Mouse (Mus musculus): ENCODE results near the gene Scn2a.
A peak's percentile ranks its signal among the peaks of the same experiment; 100 is the strongest.

Scn2a gene

DNA sequence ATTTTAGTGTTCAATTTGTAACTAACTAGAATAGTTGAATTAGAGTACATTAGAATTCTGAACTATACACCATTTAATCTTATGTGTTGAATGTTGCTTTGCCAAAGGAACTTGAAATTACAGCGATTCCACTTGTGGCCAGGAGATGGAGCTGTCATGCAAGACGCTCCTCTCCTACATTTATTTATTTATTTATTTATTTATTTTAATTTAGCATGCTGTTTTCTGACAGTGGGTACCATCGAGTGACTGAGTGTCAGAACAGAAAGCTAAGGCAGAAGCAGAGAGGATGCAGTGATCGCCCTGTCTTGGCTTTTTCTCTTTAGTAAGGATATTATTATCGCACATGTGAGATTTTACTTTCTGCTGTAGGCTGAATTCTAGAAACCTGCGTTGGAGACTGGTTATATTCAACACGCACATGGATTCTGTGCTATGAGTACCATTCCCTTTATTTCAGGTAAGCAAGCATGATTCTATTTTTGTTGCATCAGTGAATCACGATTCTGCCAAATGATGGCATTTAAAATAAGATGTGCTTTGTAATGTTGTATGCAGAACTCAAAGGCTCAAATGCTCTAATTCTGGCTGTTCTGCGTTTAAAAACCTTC is at the start of gene Scn2a:
Gene Scn2a, plus strand, starts transcription at position 216 of the 611 bp plus-strand sequence.
- peak; percentile 39 for DNase-seq (ENCODE audit: low spot score)

DNA sequence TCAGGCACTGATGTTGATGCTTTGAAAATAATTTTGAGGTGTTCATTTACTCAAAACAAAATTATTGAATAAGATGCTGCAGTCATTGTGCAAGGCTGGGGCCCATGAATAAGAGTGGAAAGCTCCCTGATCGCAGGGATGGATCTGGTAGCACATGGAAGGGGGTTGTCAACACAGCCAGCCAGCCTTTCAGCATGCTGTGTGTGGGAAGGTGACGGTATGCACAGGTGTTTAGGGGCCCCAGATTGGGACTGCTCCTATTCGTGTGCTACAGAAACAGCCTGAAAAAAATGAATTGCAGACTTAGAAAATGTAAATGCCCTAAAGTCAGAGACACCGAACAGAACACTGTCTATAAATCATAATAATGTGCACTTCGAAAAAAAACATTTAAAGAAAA is 32.9 kb upstream of the Scn2a start:
- no peak for DNase-seq (ENCODE audit: low spot score)

DNA sequence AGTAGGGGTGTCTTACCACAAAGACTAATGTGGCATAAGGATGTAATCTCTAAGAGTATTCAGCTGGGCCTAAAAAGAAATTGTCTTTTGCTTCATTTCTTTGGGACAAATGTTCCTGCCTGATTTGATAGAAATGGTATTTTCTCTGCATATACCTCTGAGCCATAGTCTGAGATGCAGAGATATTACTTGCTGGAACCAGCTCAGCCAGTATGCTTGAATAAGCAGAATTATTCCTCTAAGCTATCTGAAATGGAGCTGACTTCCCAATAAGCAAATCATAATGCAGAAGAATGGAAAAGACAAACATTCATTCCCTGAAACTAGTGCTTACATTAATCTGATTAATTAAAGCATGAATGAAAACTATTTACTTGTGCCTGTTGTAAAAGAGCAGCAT is 12.8 kb upstream of the Scn2a start:
- no peak for DNase-seq (ENCODE audit: low spot score)

DNA sequence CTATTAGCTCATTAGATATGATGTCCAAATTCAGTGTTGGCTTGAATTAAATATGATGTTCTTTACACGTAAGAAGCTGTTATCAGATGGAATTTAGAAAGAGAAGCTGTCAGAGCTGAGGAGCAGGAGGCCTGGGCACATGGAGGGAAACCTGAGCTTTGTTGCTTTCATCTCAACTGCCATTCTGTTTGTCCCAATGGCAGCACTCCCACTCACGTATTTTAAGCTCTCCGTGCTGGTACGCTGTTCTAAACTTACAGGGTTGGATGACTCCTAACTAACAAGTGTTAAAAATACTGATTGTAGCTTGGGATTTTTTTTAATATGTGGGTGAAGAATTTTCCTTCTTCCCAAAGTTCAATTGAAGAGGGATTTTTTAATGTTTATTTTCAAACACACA is 8.7 kb upstream of the Scn2a start:
- no peak for DNase-seq (ENCODE audit: low spot score)

DNA sequence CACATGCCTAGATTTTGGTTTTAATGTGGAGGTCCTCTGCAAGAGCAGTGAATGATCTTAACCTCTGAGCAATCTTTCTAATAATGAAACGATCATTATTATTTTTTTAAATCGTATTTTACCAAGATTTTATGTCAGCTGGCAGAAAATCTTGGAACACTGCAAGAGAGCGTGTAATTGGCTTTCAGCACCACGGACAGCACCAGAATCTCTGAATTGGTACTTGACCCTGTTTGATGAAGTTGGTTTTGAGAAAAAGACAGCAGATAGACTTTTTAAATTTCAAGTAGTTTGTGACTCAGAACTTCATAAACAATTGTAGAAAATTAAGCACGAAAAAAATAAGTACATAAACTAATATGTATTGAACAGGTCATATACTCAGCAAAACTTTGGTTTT is 790 bp upstream of the Scn2a start:
- no peak for DNase-seq (ENCODE audit: low spot score)

DNA sequence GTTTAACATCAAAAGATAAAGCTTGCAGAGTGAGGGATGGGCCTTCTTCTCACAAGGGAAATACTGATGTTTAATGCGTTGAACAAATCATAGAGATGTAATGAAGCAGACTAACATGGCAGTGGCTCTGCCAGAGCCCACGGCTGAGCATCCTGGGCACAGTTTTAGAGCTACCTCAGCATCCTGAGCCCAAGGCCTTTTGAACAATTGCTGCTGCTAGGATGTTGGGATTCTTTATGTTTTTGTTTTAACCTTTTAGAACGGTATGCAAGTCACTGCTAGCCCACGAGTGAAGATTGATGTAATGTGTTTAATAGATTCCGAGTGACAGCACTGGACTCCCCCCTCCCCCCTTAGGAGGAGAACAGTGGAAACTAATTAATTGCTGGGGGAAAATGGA is 683 bp downstream of the Scn2a start:
- peak; percentile 6 for DNase-seq (ENCODE audit: low spot score)

DNA sequence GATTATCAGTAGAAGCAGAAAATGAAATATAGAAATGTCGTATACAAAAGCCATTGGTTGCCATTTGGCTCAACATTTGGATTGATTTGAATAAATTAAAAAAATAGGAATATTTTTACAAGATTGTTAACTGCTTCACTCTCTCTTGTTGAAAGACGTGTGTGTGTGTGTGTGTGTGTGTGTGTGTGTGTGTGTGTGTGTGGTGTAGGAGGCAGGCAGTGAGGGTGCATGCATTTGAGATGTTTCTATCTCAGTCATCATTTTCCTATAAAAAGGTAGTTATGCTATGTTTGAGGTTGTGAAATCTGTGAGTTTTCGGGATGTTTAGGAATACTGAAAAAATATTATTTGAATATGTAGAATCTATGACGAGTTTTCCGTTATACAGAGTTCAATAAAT is 1.3 kb downstream of the Scn2a start:
- DNase-seq (ENCODE audit: low spot score), result no peak

DNA sequence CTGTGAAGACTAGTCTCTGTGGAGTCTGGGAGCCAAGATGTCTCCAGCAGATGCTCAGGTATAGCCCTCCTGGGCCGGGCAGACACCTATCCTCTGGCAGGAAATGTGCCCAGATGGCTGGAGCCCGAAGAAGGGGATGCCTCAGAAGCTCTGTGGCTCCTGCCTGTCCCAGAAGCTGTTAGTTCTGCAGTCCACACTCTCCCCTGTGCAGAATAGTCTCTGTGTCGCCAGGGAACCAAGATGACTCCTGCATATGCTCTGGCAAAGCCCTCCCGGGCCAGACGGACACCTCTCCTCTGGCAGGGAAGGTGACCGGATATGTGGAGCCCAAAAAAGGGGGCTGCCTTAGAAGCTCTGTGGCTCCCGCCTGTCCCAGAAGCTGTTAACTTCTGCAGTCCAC is 32.1 kb downstream of the Scn2a start:
- DNase-seq (ENCODE audit: low spot score), result no peak

DNA sequence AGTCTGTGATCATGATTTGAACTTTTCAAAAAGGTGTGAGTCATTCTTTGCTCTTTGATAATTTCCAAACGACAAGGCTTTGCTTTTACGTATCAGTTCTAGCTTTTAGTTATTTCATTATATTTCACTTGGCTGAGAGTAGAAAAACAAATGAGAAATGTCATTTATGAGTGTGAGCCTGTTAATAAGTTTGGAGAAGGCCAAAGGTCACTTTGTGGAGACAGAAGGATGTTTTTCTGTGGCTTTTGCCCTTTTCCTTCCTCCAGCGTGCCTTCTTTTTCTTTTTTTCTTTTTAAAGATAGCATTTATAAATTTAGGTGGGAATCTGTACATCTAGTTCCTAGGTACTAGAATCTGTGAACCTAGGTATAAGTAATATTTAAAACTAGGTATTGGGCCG is 36.5 kb downstream of the Scn2a start:
- DNase-seq (ENCODE audit: low spot score), result no peak

DNA sequence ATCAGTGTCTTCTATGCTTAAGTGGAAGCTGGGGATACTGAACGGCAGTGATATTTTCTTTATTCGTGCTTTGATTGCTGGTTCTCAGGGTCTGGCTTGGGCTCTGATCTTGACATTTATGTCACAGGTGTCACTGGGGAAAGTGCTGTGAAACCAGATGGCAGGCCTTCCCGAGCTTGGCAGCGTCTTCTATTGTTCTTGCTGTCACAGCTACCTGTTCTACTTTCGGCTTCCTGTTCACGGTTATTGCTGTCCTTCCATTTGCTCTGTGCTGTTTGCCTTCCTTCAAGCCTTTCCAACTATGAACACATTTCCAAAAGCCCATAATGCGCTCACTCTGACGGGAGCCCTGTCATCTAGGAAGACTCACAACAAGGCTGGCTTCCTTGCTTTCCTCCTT is 37.9 kb downstream of the Scn2a start:
- no peak for DNase-seq (ENCODE audit: low spot score)

DNA sequence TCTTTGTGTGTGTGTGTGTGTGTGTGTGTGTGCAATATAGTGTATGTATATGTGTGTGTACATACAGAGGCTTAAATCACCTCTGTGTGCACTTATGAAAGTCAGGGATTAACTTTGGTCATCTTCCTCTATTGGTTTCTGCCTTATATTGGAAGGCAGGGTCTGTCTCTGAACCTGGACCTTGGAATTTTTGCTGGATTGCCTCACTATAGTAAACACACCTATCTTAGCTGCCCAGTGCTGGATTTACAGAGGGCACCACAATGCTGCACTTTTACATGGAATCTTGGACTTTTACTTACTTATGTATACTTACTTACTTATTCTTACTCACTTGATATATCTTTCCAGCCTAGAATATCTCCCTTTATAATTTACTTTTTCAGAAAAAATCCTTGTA is 43.3 kb downstream of the Scn2a start:
- no peak for DNase-seq (ENCODE audit: low spot score)

DNA sequence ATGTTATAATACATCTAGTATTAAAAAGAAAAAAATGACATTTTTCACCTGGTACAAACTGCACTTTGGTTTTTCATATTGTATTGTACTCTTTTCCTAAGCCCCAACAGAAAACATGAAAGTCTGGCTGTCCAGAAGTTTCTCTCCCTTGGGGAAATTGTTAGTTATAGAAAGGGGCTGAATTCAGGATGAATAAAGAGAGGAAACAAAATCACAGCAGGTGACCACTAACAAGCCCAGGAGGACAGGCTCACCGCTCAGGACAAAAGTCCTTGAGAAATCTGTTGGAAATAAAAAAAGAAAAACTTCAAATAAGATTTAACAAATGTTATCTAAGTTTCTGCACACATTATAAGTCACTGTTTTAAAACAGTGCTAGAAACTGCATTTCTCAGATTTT is 43.9 kb downstream of the Scn2a start:
- DNase-seq (ENCODE audit: low spot score), result no peak

DNA sequence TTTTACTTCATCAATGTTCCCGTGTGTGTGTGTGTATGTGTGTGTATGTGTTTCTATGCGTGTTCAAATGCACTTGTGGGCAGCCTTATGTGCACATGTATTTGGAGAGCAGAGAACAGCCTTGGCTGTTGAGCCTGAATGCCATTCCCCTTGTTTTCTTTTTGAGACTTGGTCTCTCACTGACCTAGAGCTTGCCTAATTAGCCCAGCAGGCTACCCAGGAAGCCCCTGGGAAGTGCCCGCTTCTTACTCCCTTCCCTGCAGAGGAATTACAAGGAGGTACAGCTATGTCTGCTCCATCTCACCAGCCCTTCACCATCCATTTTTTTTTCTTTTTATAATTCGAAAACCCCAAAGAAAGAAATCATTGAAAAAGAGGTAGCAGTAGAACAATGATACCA is 44.6 kb downstream of the Scn2a start:
- no peak for DNase-seq (ENCODE audit: low spot score)

DNA sequence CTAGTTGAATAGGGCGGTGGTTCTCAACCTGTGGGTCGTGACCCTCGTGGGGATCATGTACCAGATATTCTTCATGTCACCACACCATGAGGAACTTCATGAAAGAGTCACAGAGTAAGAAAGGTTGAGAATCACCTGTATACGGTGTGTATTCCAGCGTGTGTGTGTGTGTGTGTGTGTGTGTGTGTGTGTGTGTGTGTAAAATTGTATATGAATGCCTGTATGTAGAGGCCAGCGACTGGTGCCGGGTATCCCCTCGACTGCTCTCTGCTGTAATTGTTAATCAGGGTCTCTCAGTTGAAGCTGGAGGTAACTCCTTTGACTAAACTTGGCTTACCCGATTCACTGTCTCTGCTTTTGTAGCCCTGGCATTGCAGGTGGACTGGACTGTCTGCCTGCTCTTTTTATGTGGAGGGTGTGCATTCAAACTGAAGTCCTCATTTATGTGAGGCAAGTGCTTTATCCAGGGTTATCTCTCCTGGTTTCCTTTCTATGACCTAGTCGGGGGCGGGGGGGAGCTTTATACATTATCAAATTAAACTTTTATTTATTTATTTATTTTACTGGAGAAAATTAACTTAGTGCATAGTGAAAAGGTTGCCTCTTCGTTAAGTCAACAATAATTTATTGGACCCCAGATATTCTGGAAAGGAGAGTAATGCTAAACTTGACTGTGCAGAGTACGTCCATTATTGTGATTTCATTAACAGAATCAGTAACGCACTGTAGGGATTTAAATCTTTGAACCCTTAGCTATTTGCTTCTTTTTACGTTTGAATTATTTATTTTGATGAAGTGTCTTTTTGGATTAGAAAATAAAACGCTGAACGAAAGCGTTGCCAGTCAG is 47.2 kb downstream of the Scn2a start:
- DNase-seq (ENCODE audit: low spot score), result no peak

DNA sequence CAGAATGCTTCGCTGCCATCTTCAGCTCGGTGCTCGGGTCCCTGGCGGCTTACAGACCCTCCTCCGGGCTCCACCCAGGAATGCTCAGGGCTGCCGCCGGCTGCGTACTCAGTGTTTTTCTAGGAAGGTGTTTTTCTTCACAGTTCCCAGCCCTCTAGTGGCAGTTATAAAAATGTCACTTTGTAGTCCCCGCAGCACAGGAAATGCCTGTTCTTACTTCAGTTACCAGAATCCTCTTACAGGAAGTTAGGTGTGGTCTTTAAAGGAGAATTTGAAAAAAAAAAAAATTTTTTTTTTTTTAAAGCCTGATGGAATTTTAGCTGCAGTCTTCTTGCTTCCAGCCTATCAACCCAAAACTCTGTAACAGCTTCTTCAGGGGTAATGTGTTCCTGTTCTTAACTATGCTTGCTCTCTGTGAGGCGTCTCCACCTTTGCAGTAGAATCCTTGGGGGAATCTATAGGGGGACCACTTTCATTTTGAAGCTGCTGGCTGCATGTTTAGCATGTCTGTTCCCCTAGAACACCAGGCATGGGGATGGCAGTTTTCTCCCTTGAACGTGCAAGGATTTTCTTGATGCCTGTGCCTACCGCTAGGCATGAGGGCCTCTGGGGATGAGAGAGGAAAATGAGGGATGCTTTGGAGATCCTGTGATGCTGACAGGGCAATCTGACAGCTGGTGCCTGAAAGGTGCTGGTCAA is 48.0 kb downstream of the Scn2a start:
- peak; percentile 85 for DNase-seq (ENCODE audit: low spot score)

DNA sequence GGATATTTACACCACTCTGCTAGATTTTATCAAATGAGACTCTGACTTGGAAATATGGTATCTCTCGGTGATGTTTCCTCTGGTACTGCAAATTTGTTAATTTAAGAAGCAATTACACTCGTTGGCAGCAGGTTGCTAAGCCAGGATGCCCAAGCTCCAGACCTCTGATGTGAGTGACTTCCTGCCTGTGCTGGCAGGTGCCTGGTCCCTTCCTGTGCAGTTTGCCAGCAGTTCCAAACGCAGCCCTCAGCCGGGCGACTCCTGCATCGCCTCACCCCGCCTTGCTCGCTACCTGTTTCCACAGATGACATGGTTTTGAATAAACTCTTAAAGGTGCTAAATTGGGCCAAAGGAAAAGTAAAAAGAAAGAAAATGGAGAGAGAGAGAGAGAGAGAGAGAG is 49.0 kb downstream of the Scn2a start:
- DNase-seq (ENCODE audit: low spot score), result no peak

DNA sequence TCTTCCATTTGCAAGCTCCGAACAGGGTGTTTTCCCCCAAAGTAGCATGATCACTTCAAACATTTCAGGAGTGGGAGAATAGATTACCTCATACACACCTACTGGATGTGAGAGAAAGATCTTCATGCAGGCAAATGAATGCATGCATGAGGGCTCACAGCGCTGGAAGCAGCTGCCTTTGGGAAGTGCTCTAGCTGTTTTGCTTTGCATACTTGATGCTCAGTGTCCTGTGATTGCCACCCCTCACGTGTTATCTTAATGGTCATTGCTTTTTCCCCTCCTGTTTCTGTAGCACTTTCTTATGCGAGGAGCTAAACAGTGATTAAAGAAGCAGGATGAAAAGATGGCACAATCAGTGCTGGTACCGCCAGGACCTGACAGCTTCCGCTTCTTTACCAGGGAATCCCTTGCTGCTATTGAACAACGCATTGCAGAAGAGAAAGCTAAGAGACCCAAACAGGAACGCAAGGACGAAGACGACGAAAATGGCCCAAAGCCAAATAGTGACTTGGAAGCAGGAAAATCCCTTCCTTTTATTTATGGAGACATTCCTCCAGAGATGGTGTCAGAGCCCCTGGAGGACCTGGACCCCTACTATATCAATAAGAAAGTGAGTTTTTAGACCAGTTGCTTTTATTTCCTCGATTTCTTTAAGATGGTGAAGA is 49.7 kb downstream of the Scn2a start:
- DNase-seq (ENCODE audit: low spot score), result no peak

DNA sequence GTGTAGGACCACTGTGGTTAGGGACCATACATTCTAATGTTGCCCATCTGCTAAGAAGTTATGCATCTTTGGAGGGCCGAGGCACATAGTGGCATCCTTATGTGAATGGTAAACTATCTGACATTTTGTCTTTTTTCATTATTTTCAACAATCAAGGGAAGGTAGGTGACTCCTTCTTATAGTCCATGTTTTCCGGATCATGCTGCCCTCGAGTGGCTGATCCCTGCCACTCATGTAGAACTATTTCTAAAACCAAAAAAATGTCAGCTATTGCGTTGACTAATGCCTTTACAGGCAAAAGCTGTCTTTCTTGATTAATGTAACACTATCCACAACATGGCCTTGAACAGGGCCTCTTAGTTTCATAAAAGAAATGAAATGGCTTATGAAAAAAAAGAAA is 59.0 kb downstream of the Scn2a start:
- DNase-seq (ENCODE audit: low spot score), result no peak

DNA sequence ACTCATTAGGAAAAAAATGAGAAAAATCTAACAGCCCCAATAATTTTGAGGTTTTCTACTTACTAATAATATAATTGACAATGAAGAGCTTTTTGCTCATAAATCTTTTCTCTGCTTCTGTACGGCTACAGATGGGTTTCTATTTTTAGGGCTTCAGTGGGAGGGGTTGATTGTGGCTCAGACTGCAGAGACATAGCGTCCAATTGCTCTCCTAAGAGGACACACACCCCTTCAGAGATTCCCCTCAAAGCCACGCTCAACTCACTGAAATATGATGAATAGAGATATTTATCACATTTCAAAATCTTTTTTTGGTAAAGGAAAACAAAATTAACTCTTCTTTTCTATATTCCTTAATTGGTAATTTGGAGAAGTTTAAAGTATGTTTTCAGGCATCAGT is 64.6 kb downstream of the Scn2a start:
- no peak for DNase-seq (ENCODE audit: low spot score)

DNA sequence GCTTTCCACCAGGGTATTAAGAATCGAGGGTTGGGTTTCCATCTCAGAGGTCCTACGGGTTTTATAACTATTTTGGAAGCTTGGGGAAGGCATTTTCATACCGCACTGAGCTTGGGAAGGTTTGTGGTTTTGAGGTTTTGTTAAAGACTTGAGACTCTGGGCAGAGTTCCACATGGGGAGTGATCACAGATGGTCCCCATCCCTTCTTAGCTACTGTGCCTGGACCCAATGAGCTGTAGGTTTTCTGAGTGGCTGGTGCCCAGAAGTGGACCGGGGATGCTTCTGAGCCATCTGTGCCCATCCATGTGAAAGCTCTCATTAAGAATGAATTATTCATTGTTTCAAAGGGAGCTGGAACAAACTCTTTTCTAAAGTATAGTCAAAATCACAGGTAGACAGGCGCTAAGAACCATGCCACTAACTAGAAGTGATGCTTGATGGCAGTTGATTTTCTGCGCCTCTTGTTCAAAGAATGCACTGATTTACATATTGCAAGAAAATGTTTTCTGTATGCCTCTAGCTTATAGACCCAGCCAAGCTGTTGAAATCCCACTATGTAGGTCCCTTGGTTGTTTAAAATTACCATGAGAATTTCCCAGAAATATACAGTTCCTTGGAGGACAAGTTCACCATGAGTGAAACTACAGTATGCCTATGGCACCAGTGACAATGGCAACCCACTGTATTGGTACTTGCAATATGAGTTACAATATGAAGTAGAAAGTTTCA is 70.0 kb downstream of the Scn2a start:
- peak; percentile 53 for DNase-seq (ENCODE audit: low spot score)

DNA sequence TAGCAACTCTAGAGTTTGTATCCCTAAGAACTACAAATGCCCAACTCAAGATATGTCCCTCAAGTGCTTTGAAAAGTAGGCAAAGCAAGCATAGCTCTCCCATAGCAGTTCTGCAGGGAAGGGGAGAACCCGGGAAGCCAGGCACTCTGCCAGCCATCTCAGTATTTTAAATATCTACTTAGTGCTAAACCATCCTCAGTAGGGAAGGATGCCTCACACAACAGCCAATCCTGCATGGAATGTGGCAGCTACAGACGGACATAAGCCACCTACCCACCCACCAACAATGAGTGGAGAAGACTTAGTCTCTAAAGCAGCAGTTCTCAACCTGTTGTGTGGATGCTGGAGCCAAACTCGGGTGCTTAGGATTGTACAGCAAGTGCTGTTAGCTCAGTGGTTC is 73.9 kb downstream of the Scn2a start:
- DNase-seq (ENCODE audit: low spot score), result no peak

DNA sequence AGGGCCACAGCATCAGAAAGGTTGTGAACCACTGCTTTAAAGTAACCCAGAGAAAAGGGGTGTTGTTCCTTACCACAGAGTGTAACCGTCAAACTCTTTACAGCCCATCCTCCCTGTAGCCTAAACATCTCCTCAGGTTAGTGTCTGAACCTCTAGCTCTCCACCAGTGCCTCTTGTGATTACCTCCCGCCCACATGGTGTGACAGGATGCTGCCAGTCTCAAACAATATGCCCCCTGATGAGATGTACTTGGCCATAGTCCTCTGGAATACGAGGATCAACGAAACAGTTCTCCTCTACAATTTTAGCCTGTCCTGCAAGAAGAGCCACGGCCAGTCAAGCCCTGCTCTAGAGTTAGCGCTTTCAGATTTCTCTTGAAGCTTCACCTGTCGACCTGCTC is 74.5 kb downstream of the Scn2a start:
- DNase-seq (ENCODE audit: low spot score), result no peak

Measured in left cerebral cortex, adult 11 months (tissue).